Mouse (Mus musculus) testis, adult 2 months (tissue): ENCODE measurements at regions not wholly inside any gene's neighbourhood (a gene's known extent, or its start where the extent isn't known, plus 50 kb on each side); places are given as distances from the start of the nearest gene placed in this dataset.

Source experiments
- CTCF ChIP-seq: fragments of 200-500 bp; IDR thresholded peaks from 2 replicates; pipeline ENCODE4 v1.5.1; 2012; ENCODE audit warnings: low read depth, mild to moderate bottlenecking, inconsistent platforms, low read length, moderate library complexity; ENCODE audit not compliant: control insufficient read depth, insufficient read depth, insufficient replicate concordance
- POLR2A ChIP-seq: fragments of 200-500 bp; IDR thresholded peaks from 2 replicates; pipeline ENCODE4 v1.6.1; 2012; ENCODE audit warnings: low read depth, mild to moderate bottlenecking, inconsistent platforms, low read length, moderate library complexity; ENCODE audit not compliant: control insufficient read depth

DNA sequence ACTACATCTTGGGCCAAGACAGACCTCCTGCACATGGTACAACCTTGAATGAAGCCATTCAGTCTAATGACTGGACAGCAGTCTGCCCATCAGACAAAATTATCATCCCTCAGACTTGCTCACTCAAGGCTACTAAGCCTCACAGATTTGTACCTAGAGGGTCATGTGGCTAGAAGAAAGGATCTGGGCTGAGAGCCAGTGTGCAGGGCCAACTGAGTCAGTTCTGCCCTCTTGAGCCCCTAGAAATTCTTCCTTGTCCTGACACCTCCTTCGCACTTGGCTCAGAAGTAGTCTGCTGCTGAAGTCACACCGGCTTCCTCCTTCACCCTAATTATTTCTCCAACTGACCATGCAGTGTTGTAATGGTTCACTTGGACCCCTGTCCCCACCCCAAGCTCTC, 207.5 kb downstream of the Qk start:
- TF ChIP-seq CTCF: no peak
- TF ChIP-seq POLR2A: no peak
